Mouse (Mus musculus) G1E-ER4 (cell line): ENCODE results near the gene Vps72. TPM values are rescaled to one million over a fixed set of nuclear protein-coding genes. Genes with fewer than 3 reads are reported as not detected.

Experiments used
- GATA1 ChIP-seq: IDR thresholded peaks from one replicate; pipeline ENCODE4 v1.8.0; 2012; ENCODE audit warnings: low read length, inconsistent platforms
- polyA plus RNA-seq: library from polyadenylated mRNA; stranded (reverse); fragments of >175 nt; gene quantifications from 2 replicates; pipeline ENCODE4 v1.2.3, GENCODE M21; 2012

The Vps72 gene
- polyA plus RNA-seq, 1 experiment: 449 TPM

- no peak for TF ChIP-seq GATA1
Observed at GRCm38 (mm10) chr3:95129226-95129651, 18.4 kb downstream of the Vps72 start.

GRCm38 (mm10) chr3:95130081-95130480 lies 19.3 kb downstream of the Vps72 start:
- no peak for TF ChIP-seq GATA1

- TF ChIP-seq GATA1: no peak
Observed at GRCm38 (mm10) chr3:95133176-95133575, 22.4 kb downstream of the Vps72 start.

- no peak for TF ChIP-seq GATA1
Observed at GRCm38 (mm10) chr3:95133680-95134101, 22.9 kb downstream of the Vps72 start, which contains the start of the genes Scnm1 and Lysmd1. Gene Scnm1 (minus strand): TSS chr3:95134011. Gene Lysmd1 (plus strand): TSS chr3:95134088.

- no peak for TF ChIP-seq GATA1
Observed at GRCm38 (mm10) chr3:95135023-95135422, 24.2 kb downstream of the Vps72 start.

- TF ChIP-seq GATA1: no peak
Observed at GRCm38 (mm10) chr3:95135433-95136052, 24.7 kb downstream of the Vps72 start.

GRCm38 (mm10) chr3:95136336-95136735 lies 25.5 kb downstream of the Vps72 start:
- no peak for TF ChIP-seq GATA1

GRCm38 (mm10) chr3:95139586-95140288 lies 28.9 kb downstream of the Vps72 start:
- TF ChIP-seq GATA1: no peak

GRCm38 (mm10) chr3:95140289-95140595 lies 29.4 kb downstream of the Vps72 start:
- no peak for TF ChIP-seq GATA1

- TF ChIP-seq GATA1: no peak
Observed at GRCm38 (mm10) chr3:95140795-95141194, 30.0 kb downstream of the Vps72 start.

GRCm38 (mm10) chr3:95141474-95141873 lies 30.7 kb downstream of the Vps72 start:
- TF ChIP-seq GATA1: no peak

GRCm38 (mm10) chr3:95141952-95142616 lies 31.3 kb downstream of the Vps72 start, which contains the start of gene Tnfaip8l2:
Gene Tnfaip8l2 (minus strand): TSS chr3:95142360.
- TF ChIP-seq GATA1: no peak

GRCm38 (mm10) chr3:95142617-95143011 lies 31.8 kb downstream of the Vps72 start:
- TF ChIP-seq GATA1: no peak

GRCm38 (mm10) chr3:95147924-95148323 lies 37.1 kb downstream of the Vps72 start:
- TF ChIP-seq GATA1: no peak

GRCm38 (mm10) chr3:95153874-95154273 lies 43.1 kb downstream of the Vps72 start:
- no peak for TF ChIP-seq GATA1

- no peak for TF ChIP-seq GATA1
Observed at GRCm38 (mm10) chr3:95159511-95159986, 48.7 kb downstream of the Vps72 start.
